Mouse (Mus musculus) neural tube, embryonic 14.5 days (tissue): ENCODE measurements around the gene Kif16b. TPM values are rescaled to one million over a fixed set of nuclear protein-coding genes. Genes with fewer than 3 reads are reported as not detected.

Experiments
- ATAC-seq: fragments of 200-750 bp; cut with Nextera tagmentation; 2 replicates; pipeline ENCODE4 v1.8.0; 2017; ENCODE audit warnings: low read depth, mild to moderate bottlenecking, moderate TSS enrichment, moderate library complexity
- H3K27ac ChIP-seq: fragments of 300-500 bp; sonication (generic); 2 replicates; pipeline ENCODE4 v1.5.1; 2014; ENCODE audit warnings: low read depth, mild to moderate bottlenecking, control low read depth, low read length, moderate library complexity, mixed read lengths
- H3K27me3 ChIP-seq: fragments of 300-500 bp; sonication (generic); 2 replicates; pipeline ENCODE4 v1.6.1; 2014; ENCODE audit warnings: low read length; ENCODE audit not compliant: control insufficient read depth, insufficient read depth
- H3K36me3 ChIP-seq: fragments of 300-500 bp; sonication (generic); 2 replicates; pipeline ENCODE4 v1.6.1; 2014; ENCODE audit warnings: low read length, mixed read lengths; ENCODE audit not compliant: control insufficient read depth, insufficient read depth
- H3K4me1 ChIP-seq: fragments of 300-500 bp; sonication (generic); 2 replicates; pipeline ENCODE4 v1.6.1; 2014; ENCODE audit warnings: low read length; ENCODE audit not compliant: control insufficient read depth, insufficient read depth
- H3K4me2 ChIP-seq: fragments of 300-500 bp; sonication (generic); 2 replicates; pipeline ENCODE4 v1.6.1; 2014; ENCODE audit warnings: mild to moderate bottlenecking, low read depth, low read length, control low read depth
- H3K4me3 ChIP-seq: fragments of 300-500 bp; sonication (generic); 2 replicates; pipeline ENCODE4 v1.5.1; 2014; ENCODE audit warnings: low read depth, low read length, control low read depth, mixed read lengths
- H3K9ac ChIP-seq: fragments of 300-500 bp; sonication (generic); replicated peaks from 2 replicates; pipeline ENCODE4 v1.6.1; 2014; ENCODE audit warnings: low read depth, mild to moderate bottlenecking, control low read depth, low read length, mixed read lengths
- H3K9me3 ChIP-seq: fragments of 300-500 bp; sonication (generic); 2 replicates; pipeline ENCODE4 v1.6.1; 2016; ENCODE audit warnings: low read length; ENCODE audit not compliant: control insufficient read depth
- WGBS: fragments of 180-500 bp; shearing (Covaris S2); extraction: QIAGEN DNeasy Blood & Tissue Kit; methylation state at CpG from one replicate; pipeline ENCODE4 v1.1.7; 2014; 5-methylcytosine and 5-hydroxymethylcytosine counted together
- polyA plus RNA-seq: library from polyadenylated mRNA; unstranded; fragments of >200 nt; fragmentation: Nextera tagmentation; extraction: Ambion mirVana; gene quantifications from 2 replicates; pipeline ENCODE4 v1.2.1, GENCODE M21; 2014

Kif16b gene
- polyA plus RNA-seq, 1 experiment from 2014 or later: 4.0 TPM

GRCm38 (mm10) chr2:142838118-142838517 lies 63.2 kb downstream of the Kif16b start:
- no peak overlapping the region for H3K4me3 ChIP-seq
- no peaks in the 10 kb centered on the region for H3K9me3 ChIP-seq
- H3K4me1 ChIP-seq: no peaks in the 10 kb centered on the region
- no peak for ATAC-seq
- H3K27me3 ChIP-seq: no peaks in the 10 kb centered on the region
- H3K4me2 ChIP-seq: no peak overlapping the region
- no peaks in the 10 kb centered on the region; the same call in 1 of the 2 replicates for H3K36me3 ChIP-seq
- H3K27ac ChIP-seq: no peak overlapping the region
- H3K9ac ChIP-seq: no peak overlapping the region
- 71% methylated on average over 1 of the region's 1 CpGs for WGBS

- ATAC-seq: no peak
- Histone ChIP-seq H3K9me3 (no peaks in the 10 kb centered on the region), H3K27ac (no peak overlapping the region), H3K9ac (no peak overlapping the region), H3K36me3 (no peaks in the 10 kb centered on the region; the same call in 1 of the 2 replicates), H3K4me2 (no peak overlapping the region), H3K4me1 (no peaks in the 10 kb centered on the region), H3K27me3 (no peaks in the 10 kb centered on the region), H3K4me3 (no peak overlapping the region)
- WGBS: 90% methylated on average over 3 of the region's 3 CpGs
Observed at GRCm38 (mm10) chr2:142834751-142835150, 66.6 kb downstream of the Kif16b start.

DNA sequence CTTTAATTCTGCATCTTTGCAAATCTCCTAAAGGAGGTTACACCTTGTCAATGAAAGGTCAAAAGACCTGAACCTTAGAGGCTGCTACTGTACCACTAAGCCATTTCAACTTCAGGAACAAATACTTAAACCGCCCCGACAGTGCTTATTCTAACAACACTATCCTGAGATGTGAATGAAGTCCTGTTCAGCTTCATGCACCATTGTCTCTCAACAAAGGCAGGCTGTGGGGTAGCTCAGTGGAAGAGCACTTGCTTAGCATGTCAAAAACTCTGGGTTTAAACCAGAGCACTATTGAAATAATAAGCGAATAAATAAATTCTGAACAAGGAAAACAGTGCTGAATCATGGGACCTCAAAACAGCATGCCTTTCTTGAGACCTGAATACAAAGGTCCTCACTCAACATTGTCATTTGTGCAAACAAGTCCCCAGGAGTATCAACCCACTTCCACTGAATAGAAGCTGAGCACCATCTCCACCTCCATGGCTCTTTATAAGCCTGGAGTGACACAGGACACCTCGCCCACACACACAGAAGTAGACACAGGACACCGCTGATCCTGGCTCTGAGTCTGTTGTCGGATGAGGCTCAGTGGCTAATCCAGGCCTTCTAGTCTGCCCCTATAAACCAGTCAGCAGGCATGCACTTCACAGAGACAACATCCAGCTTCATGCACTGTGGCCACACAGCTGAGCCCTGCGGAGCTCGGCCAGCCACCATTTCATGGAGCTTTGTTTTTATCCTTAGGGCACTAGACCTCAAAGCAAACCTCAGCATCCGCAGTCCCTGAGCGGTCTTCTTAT lies 68.5 kb downstream of the Kif16b start:
- H3K9ac ChIP-seq: no peak overlapping the region
- H3K4me3 ChIP-seq: no peak overlapping the region
- ATAC-seq: no peak
- H3K4me1 ChIP-seq: no peaks in the 10 kb centered on the region
- H3K27ac ChIP-seq: no peak overlapping the region
- H3K27me3 ChIP-seq: no peaks in the 10 kb centered on the region
- no peaks in the 10 kb centered on the region; the same call in 1 of the 2 replicates for H3K36me3 ChIP-seq
- 54% methylated on average over 10 of the region's 10 CpGs for WGBS
- no peak overlapping the region for H3K4me2 ChIP-seq
- no peaks in the 10 kb centered on the region for H3K9me3 ChIP-seq

DNA sequence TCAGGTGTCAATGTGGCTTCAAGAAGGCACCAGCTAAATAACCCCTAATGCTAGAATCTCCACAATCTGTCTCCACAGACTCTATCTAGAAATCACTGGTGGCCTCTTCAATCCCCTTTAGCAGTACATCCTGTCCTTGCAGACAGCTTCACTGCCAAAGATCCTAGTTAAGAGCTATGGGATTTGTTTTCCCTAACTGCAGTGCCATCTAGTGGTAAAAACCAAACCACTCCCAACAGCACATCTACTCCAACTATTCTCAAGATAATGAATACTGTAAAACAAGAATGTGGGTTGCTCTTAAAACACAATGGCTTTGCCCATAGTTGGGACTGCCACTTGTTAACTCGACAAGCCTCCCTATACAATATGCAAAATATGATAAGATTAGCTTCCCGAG lies 88.3 kb downstream of the Kif16b start:
- H3K27me3 ChIP-seq: no peaks in the 10 kb centered on the region
- no peaks in the 10 kb centered on the region for H3K36me3 ChIP-seq
- H3K4me2 ChIP-seq: no peak overlapping the region
- ATAC-seq: peak; percentile 85
- H3K9me3 ChIP-seq: no peaks in the 10 kb centered on the region
- no peak overlapping the region for H3K4me3 ChIP-seq
- H3K4me1 ChIP-seq: no peaks in the 10 kb centered on the region
- WGBS: 39% methylated on average over 2 of the region's 2 CpGs
- no peak overlapping the region for H3K27ac ChIP-seq
- H3K9ac ChIP-seq: no peak overlapping the region

- Histone ChIP-seq H3K4me3 (no peak overlapping the region), H3K9me3 (no peaks in the 10 kb centered on the region), H3K9ac (no peak overlapping the region), H3K4me2 (no peak overlapping the region), H3K36me3 (no peaks in the 10 kb centered on the region), H3K27me3 (no peaks in the 10 kb centered on the region), H3K27ac (no peak overlapping the region), H3K4me1 (no peaks in the 10 kb centered on the region)
- 97% methylated on average over 1 of the region's 1 CpGs for WGBS
- ATAC-seq: no peak
Observed at GRCm38 (mm10) chr2:142803760-142804448, 97.4 kb downstream of the Kif16b start.

DNA sequence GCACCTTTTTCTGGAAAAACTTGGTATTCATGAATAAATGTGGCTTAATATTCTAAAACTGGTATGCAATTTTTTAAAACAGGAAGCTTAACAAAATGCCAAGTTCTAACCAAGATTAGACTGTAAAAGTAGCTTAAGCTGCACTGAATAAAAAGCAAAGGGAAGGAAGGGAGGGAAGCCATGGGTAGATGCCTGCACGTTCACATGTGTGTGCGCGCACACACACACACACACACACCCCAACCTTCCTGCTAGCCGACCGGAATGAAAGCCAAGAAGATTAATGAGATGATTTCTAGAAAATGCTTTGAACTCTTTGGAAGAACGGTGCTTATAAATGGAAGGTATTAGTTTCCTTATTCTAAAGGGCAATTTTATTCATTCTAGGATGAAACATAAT lies 104.0 kb downstream of the Kif16b start:
- whole genome bisulfite sequencing: 66% methylated on average over 6 of the region's 6 CpGs
- H3K9ac ChIP-seq: no peak overlapping the region

DNA sequence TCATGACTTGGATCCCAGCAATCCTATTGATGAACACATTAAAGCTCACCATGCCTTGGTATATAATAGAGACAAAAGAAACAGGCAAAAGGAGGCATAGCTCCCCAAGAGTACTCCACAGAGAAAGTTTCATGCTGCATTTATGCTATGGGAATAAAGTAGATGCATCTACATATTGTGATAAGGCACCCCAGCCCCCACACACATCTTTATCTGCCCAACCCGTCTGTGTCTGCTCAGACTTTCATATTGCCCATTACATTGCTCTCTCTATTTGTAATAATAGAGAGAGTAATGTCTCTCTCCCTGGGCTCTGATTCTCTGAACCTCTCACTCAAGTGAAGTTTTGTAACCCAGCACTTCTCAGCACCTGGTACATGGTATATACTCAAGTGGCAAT lies 126.0 kb downstream of the Kif16b start:
- ATAC-seq: no peak
- WGBS: 82% methylated on average over 1 of the region's 1 CpGs

More for the DNA sequence above, 104.0 kb downstream of the Kif16b start:
- Histone ChIP-seq H3K36me3 (no peaks in the 10 kb centered on the region), H3K4me3 (no peak overlapping the region), H3K27me3 (no peaks in the 10 kb centered on the region), H3K4me1 (no peaks in the 10 kb centered on the region), H3K9me3 (no peaks in the 10 kb centered on the region), H3K27ac (no peak overlapping the region), H3K4me2 (no peak overlapping the region)
- no peak for ATAC-seq

GRCm38 (mm10) chr2:142774752-142775151 lies 126.6 kb downstream of the Kif16b start:
- Histone ChIP-seq H3K4me1 (no peaks in the 10 kb centered on the region), H3K27ac (no peak overlapping the region), H3K4me2 (no peak overlapping the region), H3K9ac (no peak overlapping the region), H3K36me3 (no peaks in the 10 kb centered on the region), H3K9me3 (no peaks in the 10 kb centered on the region), H3K27me3 (no peaks in the 10 kb centered on the region), H3K4me3 (no peak overlapping the region)
- ATAC-seq: no peak
- 78% methylated on average over 1 of the region's 1 CpGs for WGBS

More for the DNA sequence above, 126.0 kb downstream of the Kif16b start:
- Histone ChIP-seq H3K9me3 (no peaks in the 10 kb centered on the region), H3K36me3 (no peaks in the 10 kb centered on the region), H3K27ac (no peak overlapping the region), H3K4me3 (no peak overlapping the region), H3K27me3 (no peaks in the 10 kb centered on the region), H3K9ac (no peak overlapping the region), H3K4me2 (no peak overlapping the region), H3K4me1 (no peaks in the 10 kb centered on the region)

GRCm38 (mm10) chr2:142769647-142770121 lies 131.6 kb downstream of the Kif16b start:
- Histone ChIP-seq H3K36me3 (no peaks in the 10 kb centered on the region), H3K4me2 (no peak overlapping the region), H3K9me3 (no peaks in the 10 kb centered on the region), H3K4me1 (no peaks in the 10 kb centered on the region), H3K27ac (no peak overlapping the region), H3K9ac (no peak overlapping the region; the same call in 1 of the 2 replicates), H3K4me3 (no peak overlapping the region), H3K27me3 (no peaks in the 10 kb centered on the region)
- WGBS: 55% methylated on average over 11 of the region's 11 CpGs
- ATAC-seq: peak; percentile 66; the same call in 1 of the 2 replicates
